Mouse (Mus musculus) adrenal gland, adult 2 months (tissue): ENCODE results near the gene Hacl1. TPM values are rescaled to one million over a fixed set of nuclear protein-coding genes. Genes with fewer than 3 reads are reported as not detected.
"Not testable (repeated sequence)": the region's sequence is repeated elsewhere in the genome, so short reads cannot be mapped to it uniquely, and the experiment has no call there.

Source experiments
- DNase-seq: peaks from one replicate; pipeline ENCODE4 v3.0.0; 2021
- polyA plus RNA-seq: library from polyadenylated mRNA; depleted of rRNA; stranded (reverse); fragments of >200 nt; gene quantifications from 2 replicates; pipeline ENCODE4 v1.2.3, GENCODE M21; 2012
- total RNA-seq, 2 experiments: library from RNA; stranded (reverse); gene quantifications; 2 replicates each; pipeline ENCODE4 v1.2.3; 2021

The Hacl1 gene
- total and polyA plus RNA-seq, 3 experiments, result 10.8 to 67.1 (median 38.9) TPM

DNA sequence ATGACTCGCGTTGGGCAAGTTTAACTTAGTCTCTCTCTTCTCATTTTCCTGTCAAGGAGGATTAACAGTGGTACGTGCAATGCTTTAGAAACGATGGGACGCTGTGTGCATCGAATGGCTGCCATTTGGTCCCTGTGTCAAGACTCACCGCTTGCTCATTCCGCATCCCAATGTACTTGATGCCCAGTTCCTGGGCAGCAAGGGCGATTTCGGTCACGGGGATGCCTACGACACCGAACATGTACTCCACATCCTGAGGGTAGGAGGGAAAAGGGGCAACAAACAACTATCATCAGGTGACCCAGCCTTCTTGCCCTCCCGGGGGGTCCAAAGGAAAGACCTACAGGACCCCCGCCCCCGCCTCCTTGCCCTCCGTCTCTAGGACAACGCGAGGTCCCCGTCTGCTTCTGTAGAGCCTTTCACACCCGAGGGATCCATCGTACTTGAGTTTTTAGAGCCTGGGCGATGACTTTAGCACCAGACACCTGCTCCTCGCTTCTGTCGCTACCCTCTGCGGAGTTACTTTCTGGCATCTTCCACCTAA, 668 bp downstream of the Hacl1 start, which contains the start of gene Gm49387:
Gene Gm49387, minus strand, starts transcription at position 533 of the 544 bp plus-strand sequence.
- no peak for DNase-seq

- no peak for DNase-seq
Observed at GRCm38 (mm10) chr14:31630677-31631076, 10.4 kb downstream of the Hacl1 start.

DNA sequence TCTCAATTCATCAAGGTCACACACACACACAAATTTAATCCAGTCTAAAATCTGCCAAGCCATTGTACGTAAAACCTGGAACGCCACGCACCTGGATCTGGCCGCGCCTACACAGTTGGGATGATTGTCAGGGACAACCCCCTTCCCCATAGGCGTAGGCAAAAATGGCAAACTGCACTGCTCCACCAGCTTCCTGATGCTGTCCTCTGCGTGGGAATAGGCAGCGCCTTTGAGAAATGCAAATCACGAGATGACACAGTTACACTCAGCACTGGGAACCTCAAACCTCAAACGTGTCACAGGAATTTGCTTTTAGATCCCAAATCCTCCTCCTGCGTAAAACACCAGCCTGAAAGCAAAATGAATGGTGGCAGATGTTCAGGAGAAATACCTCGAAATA, 18.3 kb downstream of the Hacl1 start:
- no peak for DNase-seq

- no peak for DNase-seq
Observed at GRCm38 (mm10) chr14:31620591-31621223, 20.4 kb downstream of the Hacl1 start.

DNA sequence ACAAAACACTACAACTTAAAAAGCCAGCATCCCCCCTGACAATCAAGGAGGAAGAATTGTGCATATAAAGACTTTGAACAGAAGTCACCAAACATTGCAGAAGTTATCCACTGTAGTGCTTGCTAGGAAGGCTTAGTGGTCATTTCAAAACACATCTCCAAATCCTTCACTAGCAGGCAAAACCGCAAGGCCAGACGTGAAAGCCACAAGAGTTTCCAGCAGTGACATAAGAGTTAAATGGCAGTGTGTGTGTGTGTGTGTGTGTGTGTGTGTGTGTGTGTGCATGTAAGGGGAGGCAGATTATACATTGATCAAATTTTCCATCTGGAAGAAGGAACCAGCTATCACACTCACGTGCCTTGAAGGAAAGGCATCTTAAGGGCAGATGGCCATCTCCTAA, 23.1 kb downstream of the Hacl1 start:
- DNase-seq, result no peak

- no peak for DNase-seq
Observed at GRCm38 (mm10) chr14:31617204-31617603, 23.9 kb downstream of the Hacl1 start.

DNA sequence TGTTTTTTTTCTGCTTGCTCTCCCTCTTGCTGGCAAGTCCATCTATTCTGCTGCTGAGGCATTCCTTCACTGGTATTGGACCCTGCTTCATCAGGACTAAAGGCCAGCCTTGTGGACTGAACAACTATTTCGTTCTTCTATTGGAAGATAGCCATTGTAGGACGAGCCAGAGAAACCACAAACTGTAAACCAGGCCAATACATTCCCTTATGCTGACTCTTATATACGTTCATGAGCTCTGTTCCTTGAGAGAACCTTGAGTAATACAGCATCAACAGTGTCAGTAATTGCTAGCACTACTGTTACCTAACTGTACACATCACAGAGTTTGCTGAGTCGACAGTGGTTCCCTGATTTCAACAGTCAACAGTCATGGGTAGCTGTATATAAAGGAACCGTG, 27.4 kb downstream of the Hacl1 start:
- DNase-seq, result peak; percentile 16

GRCm38 (mm10) chr14:31611986-31612385, 29.1 kb downstream of the Hacl1 start:
- DNase-seq, result no peak

DNA sequence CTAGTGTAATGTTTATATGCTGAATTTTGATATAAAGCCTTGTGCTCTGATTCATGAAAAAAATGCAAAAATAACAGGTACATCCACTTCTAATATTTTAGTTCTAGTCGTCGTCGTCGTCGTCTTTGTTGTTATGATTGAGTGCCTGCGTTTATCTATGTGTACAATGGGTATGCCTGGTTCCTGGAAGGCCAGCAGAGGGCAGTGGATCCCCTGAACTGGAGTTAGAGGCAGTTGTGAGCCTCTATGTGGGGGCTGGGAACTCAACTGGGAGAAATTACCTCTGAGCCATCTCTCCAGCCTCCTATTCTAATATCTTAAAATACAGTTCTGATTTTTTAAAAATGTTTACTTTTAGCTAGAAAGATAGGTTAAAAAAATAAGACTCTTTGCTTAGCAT, 35.6 kb downstream of the Hacl1 start:
- no peak for DNase-seq

DNA sequence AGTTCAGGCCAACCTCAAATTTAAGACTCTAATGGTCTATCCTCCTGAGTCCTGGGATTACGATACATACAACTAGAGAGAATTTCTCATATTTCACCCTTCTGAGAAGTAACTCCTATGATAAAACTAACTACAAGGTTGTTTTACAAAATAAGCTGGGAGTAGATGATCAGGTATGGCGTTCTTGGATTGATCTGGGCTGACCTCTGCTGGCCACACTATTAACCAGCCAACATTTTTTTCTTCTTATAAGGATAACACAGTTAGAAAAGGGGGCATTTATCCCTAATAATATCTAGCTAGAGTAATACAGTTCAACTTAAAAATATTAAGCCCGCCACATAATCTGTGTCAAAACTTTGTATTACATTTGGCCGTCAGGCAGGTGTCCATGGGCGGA, 36.2 kb downstream of the Hacl1 start:
- no peak for DNase-seq

GRCm38 (mm10) chr14:31602616-31602979, 38.5 kb downstream of the Hacl1 start:
- DNase-seq, result not testable (repeated sequence)

DNA sequence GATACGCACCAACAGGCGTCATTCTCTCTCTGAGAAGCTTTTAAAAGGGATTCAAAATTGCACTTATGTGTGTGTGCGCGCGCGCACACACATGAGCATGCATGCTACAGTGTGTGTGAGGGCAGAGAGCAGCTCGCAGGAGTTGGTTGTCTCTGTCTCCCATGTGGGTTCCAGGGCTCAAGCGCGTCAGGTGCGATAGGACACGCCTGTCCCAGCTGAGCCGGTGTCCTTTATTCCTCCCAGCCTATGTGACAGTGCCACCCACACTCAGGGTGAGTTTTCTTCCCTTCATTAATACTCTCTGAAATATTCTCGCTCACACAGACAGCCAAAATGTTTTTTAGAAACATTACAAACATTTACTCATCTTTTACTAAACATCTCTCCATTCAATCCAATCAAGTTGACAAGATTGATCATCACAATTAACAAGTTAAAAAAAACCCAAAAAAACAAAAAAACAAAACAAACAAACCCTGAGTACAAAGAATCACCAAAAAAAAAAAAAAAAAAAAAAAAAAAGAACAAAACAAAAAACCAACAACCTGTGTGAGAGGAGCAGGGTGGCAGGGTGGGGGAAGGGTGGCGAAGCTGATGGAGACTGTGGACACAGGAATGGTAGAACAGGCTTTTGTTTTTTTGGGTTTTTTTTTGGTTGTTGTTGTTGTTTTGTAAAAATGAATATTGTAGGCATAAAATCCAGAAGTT, 39.0 kb downstream of the Hacl1 start:
- no peak for DNase-seq

DNA sequence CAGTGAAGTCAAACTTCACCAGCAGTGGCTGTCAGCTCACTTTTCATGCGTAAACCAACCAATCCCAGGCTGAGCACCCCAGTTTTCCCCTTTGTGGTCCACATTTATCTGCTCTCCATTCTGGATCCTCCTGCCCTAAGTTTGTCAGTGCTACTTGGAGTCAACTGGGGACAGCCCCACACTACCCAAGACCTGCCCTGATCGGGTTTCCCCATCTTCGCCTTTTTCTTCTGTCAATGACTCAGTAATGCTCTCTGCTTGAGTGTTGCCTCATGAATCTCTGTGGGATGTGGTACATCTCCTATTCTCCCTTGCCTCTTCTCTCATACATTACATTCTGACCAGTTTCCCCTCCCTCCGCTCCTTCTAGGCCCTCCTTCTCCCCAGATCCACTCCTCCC, 43.6 kb downstream of the Hacl1 start:
- DNase-seq, result no peak

DNA sequence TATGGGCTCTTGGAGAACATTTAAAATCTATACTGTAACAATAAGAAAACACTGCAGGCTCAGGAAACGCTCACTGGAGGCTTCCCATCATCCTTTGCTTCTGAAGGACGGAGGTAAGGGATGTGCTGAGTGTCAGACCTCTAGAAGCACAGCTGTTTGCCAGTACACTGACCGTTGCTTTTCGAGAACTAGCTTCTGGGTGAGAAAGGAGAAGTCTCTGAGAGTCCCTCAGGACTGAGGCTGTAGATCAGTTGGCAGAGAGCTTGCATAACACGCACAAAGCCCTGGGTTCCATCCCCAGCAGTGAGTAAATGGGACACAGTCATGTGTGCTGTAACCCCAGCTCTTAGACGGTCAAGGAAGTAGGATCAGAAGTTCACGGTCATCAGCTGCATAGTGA, 44.7 kb downstream of the Hacl1 start:
- no peak for DNase-seq

- DNase-seq, result no peak
Observed at GRCm38 (mm10) chr14:31594693-31595092, 46.4 kb downstream of the Hacl1 start.

DNA sequence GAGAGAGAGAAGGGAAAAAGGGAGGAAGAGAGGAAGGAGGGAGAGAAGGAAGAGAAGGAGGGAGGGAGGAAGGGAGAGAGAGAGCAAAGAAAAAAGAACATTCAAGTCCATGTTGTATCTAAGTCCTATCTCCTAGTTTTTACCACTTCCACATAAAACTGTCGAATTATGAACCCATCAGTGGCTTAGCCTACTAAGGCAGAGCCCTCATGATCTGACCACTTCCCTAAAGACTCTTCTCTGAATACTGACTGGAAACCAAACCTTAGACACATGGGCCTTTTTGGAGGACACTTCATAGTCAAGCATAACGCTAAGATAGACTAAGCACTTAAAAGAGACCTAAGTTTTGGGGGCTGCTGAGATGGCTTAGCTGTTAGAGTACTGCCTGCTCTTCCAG, 48.0 kb downstream of the Hacl1 start:
- no peak for DNase-seq

DNA sequence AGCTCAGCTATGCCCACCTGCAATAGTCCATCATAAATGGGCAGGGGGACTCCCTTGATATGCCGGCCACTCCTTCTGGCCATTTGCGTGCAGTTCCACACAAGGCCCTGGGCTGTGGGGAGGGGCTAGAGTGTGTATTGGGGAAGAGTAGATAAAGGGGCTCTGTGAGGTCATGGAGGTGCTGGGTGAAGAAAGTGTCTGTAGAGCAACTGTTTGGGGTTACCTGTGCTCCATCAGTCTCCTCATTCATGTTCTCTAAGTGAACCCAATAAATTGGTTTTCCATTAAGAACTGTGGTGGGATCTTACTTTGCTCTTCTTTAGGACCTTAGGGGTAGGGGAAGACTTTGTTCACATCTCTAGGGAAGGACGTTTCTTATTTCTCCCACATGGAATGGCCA, 49.8 kb downstream of the Hacl1 start, which contains the start of gene Colq:
Gene Colq, minus strand, starts transcription at position 101 of the 400 bp plus-strand sequence.
- DNase-seq, result no peak

DNA sequence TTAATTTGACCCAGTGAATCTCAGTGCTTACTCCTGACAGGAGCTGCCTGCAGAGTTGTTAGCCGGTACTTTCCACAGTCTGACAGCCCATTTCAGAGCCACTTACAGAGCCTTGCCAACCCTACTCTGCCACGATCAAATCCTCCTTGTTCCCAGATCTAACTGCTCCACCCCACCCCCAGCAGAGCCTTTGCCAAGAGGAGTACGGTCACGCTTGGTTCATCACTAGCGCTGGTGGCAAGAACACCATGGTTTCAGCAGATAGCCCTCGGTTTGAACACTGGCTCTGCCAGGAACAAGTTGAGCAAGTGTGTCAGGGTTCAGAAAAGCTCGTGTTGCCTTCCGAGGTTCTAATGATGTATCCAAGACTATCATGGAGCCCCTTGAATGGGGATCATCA, 54.6 kb downstream of the Hacl1 start:
- no peak for DNase-seq

GRCm38 (mm10) chr14:31583082-31583481, 58.0 kb downstream of the Hacl1 start:
- DNase-seq, result no peak

DNA sequence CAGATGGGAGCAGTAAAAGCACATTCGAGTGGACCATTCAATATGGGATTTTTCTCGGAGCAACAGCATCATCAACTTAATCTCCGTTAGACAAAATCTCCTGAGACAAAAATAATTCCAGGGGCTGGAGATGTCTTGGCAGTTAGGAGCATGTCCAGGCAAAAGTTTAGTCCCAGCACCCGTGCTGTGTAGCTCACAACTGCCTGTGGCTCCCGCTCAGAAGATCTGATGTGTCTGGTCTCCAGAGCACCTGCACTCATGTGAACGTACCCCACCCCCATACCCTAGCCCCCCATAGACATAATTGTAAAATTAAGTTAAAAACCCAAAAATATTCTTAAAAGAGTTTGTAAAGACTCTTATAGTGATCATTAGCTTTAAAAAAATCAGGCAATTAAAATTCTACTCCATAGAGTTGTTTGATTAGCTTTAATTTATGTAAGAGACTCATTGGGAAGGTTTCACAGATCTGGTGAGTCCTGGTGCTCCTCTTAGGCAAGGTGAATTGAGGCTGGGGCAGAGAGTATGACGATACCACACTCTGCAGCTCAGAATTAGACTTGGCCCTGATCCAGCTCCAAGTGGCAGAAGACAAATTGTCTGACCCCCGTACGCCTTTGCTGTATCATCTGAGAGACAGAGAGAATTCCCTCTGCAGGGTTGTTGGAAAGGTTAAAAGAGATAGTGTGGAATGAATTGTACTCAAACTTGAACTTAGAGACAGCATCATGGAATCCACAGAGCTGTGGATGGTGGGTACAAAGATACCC, 62.9 kb downstream of the Hacl1 start:
- DNase-seq, result no peak

GRCm38 (mm10) chr14:31576846-31577697, 64.0 kb downstream of the Hacl1 start:
- no peak for DNase-seq

GRCm38 (mm10) chr14:31575866-31576265, 65.2 kb downstream of the Hacl1 start:
- no peak for DNase-seq
